Mouse (Mus musculus) intestine, postnatal 0 days (tissue): ENCODE results near the gene Stim1. TPM values are rescaled to one million over a fixed set of nuclear protein-coding genes. Genes with fewer than 3 reads are reported as not detected.

Experiments
- ATAC-seq: fragments of 200-750 bp; cut with Nextera tagmentation; 2 replicates; pipeline ENCODE4 v1.8.0; 2017; ENCODE audit warnings: mild to moderate bottlenecking, moderate TSS enrichment, moderate library complexity
- H3K27ac ChIP-seq: fragments of 300-500 bp; sonication (generic); 2 replicates; pipeline ENCODE4 v1.5.1; 2014; ENCODE audit warnings: mild to moderate bottlenecking, low read depth, low read length, moderate library complexity
- H3K27me3 ChIP-seq: fragments of 300-500 bp; sonication (generic); replicated peaks from 2 replicates; pipeline ENCODE4 v1.6.1; 2014; ENCODE audit warnings: low read length, mixed read lengths; ENCODE audit not compliant: control insufficient read depth, insufficient read depth
- H3K36me3 ChIP-seq: fragments of 300-500 bp; sonication (generic); 2 replicates; pipeline ENCODE4 v1.6.1; 2014; ENCODE audit warnings: mild to moderate bottlenecking, moderate library complexity; ENCODE audit not compliant: control insufficient read depth, insufficient read depth
- H3K4me1 ChIP-seq: fragments of 300-500 bp; sonication (generic); replicated peaks from 2 replicates; pipeline ENCODE4 v1.6.1; 2014; ENCODE audit warnings: antibody characterized with exemption, low read length, mixed read lengths; ENCODE audit not compliant: control insufficient read depth, insufficient read depth
- H3K4me2 ChIP-seq: fragments of 300-500 bp; sonication (generic); replicated peaks from 2 replicates; pipeline ENCODE4 v1.6.1; 2014; ENCODE audit warnings: low read depth, mild to moderate bottlenecking, moderate library complexity
- H3K4me3 ChIP-seq: fragments of 300-500 bp; sonication (generic); 2 replicates; pipeline ENCODE4 v1.5.1; 2014; ENCODE audit warnings: low read depth, low read length
- H3K9ac ChIP-seq: fragments of 300-500 bp; sonication (generic); 2 replicates; pipeline ENCODE4 v1.6.1; 2014; ENCODE audit warnings: mild to moderate bottlenecking, low read depth, low read length
- H3K9me3 ChIP-seq: fragments of 300-500 bp; sonication (generic); 2 replicates; pipeline ENCODE4 v1.6.1; 2016; ENCODE audit warnings: mixed run types; ENCODE audit not compliant: control insufficient read depth
- CTCF ChIP-seq: sonication (generic); IDR thresholded peaks from 2 replicates; pipeline ENCODE4 v1.5.1; 2016; ENCODE audit warnings: low read depth, mild to moderate bottlenecking, control low read depth, antibody characterized with exemption, moderate library complexity
- WGBS: fragments of 180-500 bp; shearing (Covaris S2); extraction: QIAGEN DNeasy Blood & Tissue Kit; methylation state at CpG from one replicate; pipeline ENCODE4 v1.1.7; 2014; 5-methylcytosine and 5-hydroxymethylcytosine counted together
- polyA plus RNA-seq: library from polyadenylated mRNA; unstranded; fragments of >200 nt; fragmentation: Nextera tagmentation; extraction: Ambion mirVana; gene quantifications from 2 replicates; pipeline ENCODE4 v1.2.1, GENCODE M21; 2015

The Stim1 gene
- polyA plus RNA-seq, 1 experiment from 2014 or later, result 13.0 TPM

DNA sequence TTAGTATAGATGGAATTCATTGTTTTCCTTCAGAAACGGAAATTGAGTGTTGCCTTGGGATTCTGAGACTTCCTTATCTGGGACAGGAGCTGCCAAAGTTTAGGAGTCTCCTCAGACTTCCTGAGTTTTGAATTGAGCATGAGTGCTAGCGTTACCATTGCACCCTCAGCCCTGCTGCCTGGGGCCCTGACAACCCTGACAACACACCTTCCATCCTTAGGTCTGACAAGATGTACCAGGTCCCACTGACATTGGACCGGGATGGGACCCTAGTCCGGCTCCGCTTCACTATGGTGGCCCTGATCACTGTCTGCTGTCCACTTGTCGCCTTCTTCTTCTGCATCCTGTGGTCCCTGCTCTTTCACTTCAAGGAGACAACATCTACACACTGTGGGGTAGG, 41.6 kb upstream of the Stim1 start:
- WGBS, result 89% methylated on average over 6 of the region's 6 CpGs
- ATAC-seq, result no peak

DNA sequence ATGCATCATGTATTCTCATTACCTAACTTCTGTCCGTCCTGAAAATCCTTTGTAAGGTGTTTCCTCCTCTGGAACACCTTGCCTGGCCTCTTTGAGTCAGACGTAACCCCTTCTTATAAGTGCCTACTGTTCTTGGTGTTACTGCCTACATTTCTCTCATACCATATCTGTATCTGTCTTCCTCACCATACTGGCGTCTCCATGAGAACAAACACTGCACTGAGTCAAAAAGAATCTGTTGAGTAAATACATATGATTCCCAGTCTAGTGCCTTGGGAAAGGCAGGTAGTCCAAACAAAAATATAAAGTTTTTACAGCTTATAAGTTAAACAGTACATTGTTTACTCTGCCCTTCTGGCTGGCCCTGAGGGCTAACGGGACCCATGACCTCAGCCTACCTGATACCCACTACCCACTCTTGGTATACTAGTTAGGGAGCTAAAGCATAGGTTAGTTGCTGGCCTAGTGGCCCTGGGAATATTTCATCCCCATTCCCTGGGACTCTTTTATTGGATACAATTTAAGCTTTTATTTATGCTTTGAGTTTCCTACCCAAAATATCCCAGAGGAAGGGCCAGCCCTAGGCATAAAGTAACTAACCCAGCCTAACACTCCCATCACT, 39.4 kb upstream of the Stim1 start:
- no peaks in the 10 kb centered on the region for H3K9me3 ChIP-seq
- WGBS, result 64% methylated on average over 4 of the region's 4 CpGs
- H3K27me3 ChIP-seq, result no peaks in the 10 kb centered on the region
- no peak overlapping the region for H3K27ac ChIP-seq
- no peaks in the 10 kb centered on the region for H3K4me1 ChIP-seq
- H3K4me2 ChIP-seq, result no peak overlapping the region
- no peak overlapping the region for H3K9ac ChIP-seq
- TF ChIP-seq CTCF, result no peak
- no peak for ATAC-seq
- H3K4me3 ChIP-seq, result no peak overlapping the region
- peaks cover 24% of the 10 kb centered on the region; the same call in 1 of the 2 replicates for H3K36me3 ChIP-seq

More for the DNA sequence above, 41.6 kb upstream of the Stim1 start:
- no peaks in the 10 kb centered on the region for H3K4me1 ChIP-seq
- H3K9me3 ChIP-seq, result no peaks in the 10 kb centered on the region
- H3K4me3 ChIP-seq, result no peak overlapping the region
- peaks cover 20% of the 10 kb centered on the region; the same call in 1 of the 2 replicates for H3K36me3 ChIP-seq
- no peak overlapping the region for H3K4me2 ChIP-seq
- TF ChIP-seq CTCF, result no peak
- H3K9ac ChIP-seq, result no peak overlapping the region
- H3K27me3 ChIP-seq, result no peaks in the 10 kb centered on the region
- no peak overlapping the region for H3K27ac ChIP-seq

DNA sequence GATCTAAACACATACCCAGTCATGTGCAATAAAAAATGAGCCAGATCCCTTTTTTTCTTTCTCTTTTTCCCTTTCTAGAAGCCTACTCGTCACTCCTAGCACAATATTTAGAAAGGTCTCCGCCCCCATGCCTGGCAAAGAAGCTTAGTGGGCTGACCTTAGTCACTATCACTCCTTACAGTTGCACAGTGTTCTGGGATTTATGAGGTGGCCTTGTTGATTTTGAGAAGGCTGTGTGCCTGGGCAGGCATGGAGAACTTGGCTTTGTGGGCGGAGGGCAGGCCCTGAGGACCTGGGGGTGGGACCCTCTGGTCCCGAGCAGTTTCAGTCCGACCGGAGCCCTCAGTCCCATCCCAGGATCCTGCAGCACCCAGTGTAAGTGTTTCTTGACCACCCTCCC, 37.8 kb upstream of the Stim1 start:
- 92% methylated on average over 6 of the region's 6 CpGs for WGBS
- Histone ChIP-seq H3K9me3 (no peaks in the 10 kb centered on the region), H3K36me3 (peaks cover 24% of the 10 kb centered on the region; the same call in 1 of the 2 replicates), H3K4me1 (no peaks in the 10 kb centered on the region), H3K27ac (no peak overlapping the region), H3K4me3 (no peak overlapping the region), H3K27me3 (no peaks in the 10 kb centered on the region), H3K4me2 (no peak overlapping the region), H3K9ac (no peak overlapping the region)
- no peak for ATAC-seq
- no peak for TF ChIP-seq CTCF

DNA sequence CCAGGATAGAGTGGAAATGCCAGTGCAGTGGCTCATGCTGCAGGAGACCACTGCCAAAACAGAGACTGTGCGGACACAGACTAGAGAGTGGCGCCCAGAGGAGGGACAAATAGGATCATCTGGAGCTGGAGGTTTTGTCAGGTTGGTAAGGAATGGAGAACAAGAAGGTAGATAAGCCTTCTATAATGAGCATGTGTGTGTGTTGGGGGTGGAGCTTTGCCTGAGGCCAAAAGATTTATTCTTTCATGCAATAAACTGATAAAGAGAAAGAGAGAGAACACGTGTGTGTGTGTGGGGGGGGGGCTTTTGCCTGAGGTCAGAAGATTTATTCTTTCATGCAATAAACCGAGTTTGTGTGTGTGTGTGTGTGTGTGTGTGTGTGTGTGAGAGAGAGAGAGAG, 34.5 kb upstream of the Stim1 start:
- no peak for TF ChIP-seq CTCF
- no peaks in the 10 kb centered on the region for H3K9me3 ChIP-seq
- no peak overlapping the region for H3K9ac ChIP-seq
- ATAC-seq, result no peak
- no peaks in the 10 kb centered on the region for H3K4me1 ChIP-seq
- no peak overlapping the region for H3K4me2 ChIP-seq
- 68% methylated on average over 4 of the region's 4 CpGs for WGBS
- H3K4me3 ChIP-seq, result no peak overlapping the region
- H3K27ac ChIP-seq, result no peak overlapping the region
- no peaks in the 10 kb centered on the region for H3K27me3 ChIP-seq
- H3K36me3 ChIP-seq, result peaks cover 38% of the 10 kb centered on the region

DNA sequence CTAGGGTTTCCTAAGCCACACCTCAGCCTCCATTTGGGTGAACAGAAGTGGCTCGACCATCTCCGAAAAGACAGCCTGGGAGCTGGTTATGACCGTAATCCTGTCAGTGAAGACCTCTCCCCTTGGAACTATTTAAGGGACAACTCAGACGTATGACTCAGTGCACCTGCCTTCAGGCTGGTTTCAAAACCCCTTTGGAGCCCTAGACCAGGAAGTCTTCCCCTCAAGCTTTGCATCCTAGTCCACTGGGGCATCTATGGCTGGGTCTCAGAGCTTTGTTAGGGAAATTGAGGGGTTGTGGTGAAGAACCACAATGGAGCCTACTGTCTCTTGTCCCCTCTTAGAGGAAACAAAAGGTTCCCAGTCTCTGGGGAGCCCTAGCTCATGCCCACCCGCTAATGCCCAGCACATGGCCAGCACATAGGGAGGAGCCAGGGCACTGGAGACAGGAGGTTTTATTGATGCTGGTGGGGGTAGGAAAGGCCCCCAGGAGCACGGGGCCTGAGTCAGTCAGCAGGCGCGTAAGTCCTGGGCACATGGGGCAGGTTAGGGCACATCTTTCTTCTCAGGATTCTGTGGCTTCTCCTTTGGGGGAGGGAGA, 28.8 kb upstream of the Stim1 start:
- no peak overlapping the region for H3K27ac ChIP-seq
- no peak overlapping the region for H3K4me2 ChIP-seq
- no peak overlapping the region for H3K9ac ChIP-seq
- ATAC-seq, result no peak
- WGBS, result 82% methylated on average over 8 of the region's 8 CpGs
- H3K4me1 ChIP-seq, result peaks cover 7% of the 10 kb centered on the region; the same call in 1 of the 2 replicates
- H3K36me3 ChIP-seq, result peaks cover 53% of the 10 kb centered on the region
- H3K4me3 ChIP-seq, result no peak overlapping the region
- H3K27me3 ChIP-seq, result no peaks in the 10 kb centered on the region
- H3K9me3 ChIP-seq, result no peaks in the 10 kb centered on the region
- TF ChIP-seq CTCF, result no peak

DNA sequence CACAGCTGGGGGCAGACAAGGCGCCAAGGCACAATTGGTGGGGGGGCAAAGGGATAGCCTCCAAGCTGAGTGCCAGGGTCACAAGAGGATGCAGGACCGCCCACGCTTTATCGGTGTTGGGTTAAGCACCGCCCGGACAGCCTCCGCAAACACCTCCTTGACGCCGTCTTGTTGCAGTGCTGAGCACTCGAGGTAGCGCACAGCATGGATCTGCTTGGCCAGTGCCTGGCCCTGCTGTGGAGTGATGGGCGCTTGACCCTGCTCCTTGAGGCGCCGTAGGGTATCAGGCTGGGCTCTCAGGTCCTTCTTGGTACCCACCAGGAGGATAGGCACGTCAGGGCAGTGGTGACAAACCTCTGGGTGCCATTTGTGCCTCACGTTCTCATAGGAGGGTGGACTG, 28.0 kb upstream of the Stim1 start:
- ATAC-seq, result no peak
- Histone ChIP-seq H3K4me2 (no peak overlapping the region), H3K9ac (no peak overlapping the region), H3K9me3 (no peaks in the 10 kb centered on the region), H3K36me3 (peaks cover 57% of the 10 kb centered on the region), H3K4me3 (no peak overlapping the region), H3K27ac (no peak overlapping the region), H3K27me3 (no peaks in the 10 kb centered on the region), H3K4me1 (peaks cover 10% of the 10 kb centered on the region)
- WGBS, result 90% methylated on average over 16 of the region's 16 CpGs
- no peak for TF ChIP-seq CTCF
